Mouse (Mus musculus): ENCODE results near the gene Naa80. TPM values are rescaled to one million over a fixed set of nuclear protein-coding genes. Genes with fewer than 3 reads are reported as not detected.
A peak's percentile ranks its signal among the peaks of the same experiment; 100 is the strongest.

Naa80 gene
- polyA plus RNA-seq, 1 experiment from 2014 or later = 19.3 TPM

DNA sequence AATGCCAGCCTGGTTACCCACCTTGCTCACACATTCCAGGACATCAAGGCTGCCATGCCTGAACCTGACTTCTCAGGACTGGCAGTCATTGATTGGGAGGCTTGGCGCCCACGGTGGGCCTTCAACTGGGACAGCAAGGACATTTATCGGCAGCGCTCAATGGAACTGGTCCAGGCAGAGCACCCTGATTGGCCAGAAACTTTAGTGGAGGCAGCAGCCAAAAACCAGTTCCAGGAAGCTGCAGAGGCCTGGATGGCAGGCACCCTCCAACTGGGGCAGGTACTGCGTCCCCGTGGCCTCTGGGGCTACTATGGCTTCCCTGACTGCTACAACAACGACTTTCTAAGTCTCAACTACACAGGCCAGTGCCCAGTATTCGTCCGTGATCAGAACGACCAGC, 816 bp upstream of the Naa80 start:
- Histone ChIP-seq H3K27me3 (no peaks in the 10 kb centered on the region), H3K4me1 (peaks cover 55% of the 10 kb centered on the region), H3K4me2 (0 out of 2 replicates have a peak overlapping the region, but pooled peaks have one; percentile 60), H3K27ac (no peak overlapping the region), H3K36me3 (peaks cover 22% of the 10 kb centered on the region), H3K4me3 (replicated peaks) (no peak overlapping the region), H3K9ac (no peak overlapping the region), H3K9me3 (replicated peaks) (no peaks in the 10 kb centered on the region)
- ATAC-seq (replicated peaks; ENCODE audit: low FRiP score) = no peak
- 92% methylated on average over 10 of the region's 10 CpGs for WGBS

DNA sequence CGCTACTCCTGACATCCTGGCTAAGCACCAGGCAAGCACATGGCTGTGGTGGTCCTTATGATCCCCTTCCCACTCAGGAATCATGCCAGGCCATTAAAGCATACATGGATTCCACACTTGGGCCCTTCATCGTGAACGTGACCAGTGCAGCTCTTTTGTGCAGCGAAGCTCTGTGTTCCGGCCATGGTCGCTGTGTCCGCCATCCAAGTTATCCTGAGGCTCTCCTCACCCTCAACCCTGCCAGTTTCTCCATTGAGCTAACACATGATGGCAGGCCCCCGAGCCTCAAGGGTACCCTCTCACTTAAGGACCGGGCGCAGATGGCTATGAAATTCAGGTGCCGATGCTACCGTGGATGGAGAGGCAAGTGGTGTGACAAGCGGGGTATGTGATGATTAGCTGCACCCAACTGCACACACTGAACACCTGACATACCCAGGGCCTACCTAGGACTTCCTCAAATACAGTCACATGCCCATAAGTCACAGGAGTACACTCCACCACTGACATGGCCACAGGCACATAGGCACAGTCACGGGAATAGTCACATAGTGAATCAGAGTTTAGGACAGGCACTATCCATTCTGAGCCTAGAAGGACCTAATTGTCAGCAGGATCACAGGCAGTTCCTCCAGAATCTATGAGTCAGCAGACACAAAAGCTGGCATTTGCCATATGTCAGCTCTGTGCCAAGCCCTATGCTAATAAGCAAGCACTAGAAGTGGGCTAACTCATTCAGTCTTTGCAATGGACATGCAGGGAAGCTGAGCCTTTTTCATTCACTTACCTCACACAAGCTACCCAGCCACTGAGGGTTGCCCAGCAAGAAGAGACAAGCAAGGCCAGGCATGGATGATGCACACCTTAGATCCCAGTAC, 575 bp downstream of the Naa80 start:
- Histone ChIP-seq H3K9ac (no peak overlapping the region), H3K4me3 (replicated peaks) (peak overlapping the region; percentile 71; the same call in 1 of the 2 replicates), H3K9me3 (replicated peaks) (no peaks in the 10 kb centered on the region), H3K27ac (peak overlapping the region; percentile 96), H3K27me3 (no peaks in the 10 kb centered on the region), H3K4me1 (peaks cover 55% of the 10 kb centered on the region), H3K4me2 (peak overlapping the region; percentile 93; the same call in 1 of the 2 replicates), H3K36me3 (peaks cover 24% of the 10 kb centered on the region)
- 95% methylated on average over 14 of the region's 14 CpGs for WGBS
- ATAC-seq (replicated peaks; ENCODE audit: low FRiP score) = no peak

DNA sequence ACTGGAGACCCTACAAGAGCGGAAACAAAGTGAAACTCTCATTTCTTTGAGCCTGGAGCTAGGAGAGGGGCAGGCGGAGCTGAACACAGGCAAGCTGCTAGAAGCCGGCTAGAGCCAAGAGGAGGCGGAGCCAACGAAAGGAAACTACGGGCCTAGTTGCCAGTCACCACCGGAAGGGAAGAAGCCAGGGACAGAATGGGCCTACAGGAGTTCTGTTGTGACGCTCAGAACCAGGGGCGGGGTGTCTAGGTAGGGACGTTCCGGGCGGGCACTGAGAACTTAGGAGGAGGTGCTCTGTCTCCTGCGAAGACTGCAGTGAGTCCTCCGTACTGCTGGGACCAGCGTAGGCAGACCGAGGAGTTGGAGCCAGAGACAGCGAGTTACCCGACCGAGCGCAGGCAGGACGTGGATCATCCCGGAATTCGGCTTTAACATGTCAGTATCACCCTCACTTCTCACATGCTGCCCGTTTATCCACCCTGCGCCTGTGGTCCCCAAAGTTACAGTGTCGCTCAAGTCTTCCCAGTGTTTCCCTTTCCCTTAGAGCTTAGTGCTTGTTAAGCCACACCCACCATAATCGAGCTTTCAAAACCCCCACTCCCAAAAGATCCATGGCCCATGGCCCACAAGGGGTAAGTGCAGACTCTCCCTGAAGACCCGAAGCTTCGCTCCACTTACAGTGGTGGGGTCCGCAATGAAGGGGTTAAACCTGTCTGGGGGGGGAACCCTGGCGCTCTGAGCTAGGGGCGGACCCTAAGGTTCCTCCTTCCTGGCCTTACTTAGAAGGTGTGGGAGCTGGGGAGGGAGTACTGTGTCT, 2.0 kb downstream of the Naa80 start, which contains the start of gene Hyal3:
TSS of gene Hyal3 (plus strand) at position 318 of the 817 bp plus-strand sequence.
- H3K4me1 ChIP-seq = peaks cover 52% of the 10 kb centered on the region

DNA sequence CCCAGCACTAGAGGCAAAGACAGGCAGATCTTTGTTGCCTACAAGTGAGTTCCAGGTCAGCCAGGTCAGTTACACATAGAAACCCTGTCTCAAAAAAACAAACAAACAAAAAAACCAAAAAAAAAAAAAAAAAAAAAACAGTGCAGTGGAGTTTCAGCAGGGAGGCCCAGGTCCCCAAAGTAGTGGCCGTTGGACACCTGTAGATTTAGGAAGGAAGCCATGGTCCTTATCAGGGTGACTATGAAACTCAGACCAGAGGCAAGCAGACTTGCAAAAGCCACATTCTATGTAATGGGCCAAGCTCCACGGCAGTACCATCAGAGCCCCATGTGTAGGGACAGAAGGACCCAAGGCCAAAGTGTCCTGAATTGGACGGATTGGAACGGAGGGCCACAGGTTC, 2.9 kb downstream of the Naa80 start:
- Histone ChIP-seq H3K9me3 (replicated peaks) (no peaks in the 10 kb centered on the region), H3K27ac (peak overlapping the region; percentile 96), H3K27me3 (no peaks in the 10 kb centered on the region), H3K9ac (peak overlapping the region; percentile 73), H3K4me1 (peaks cover 43% of the 10 kb centered on the region), H3K4me2 (peak overlapping the region; percentile 93), H3K36me3 (peaks cover 21% of the 10 kb centered on the region), H3K4me3 (replicated peaks) (peak overlapping the region; percentile 71)
- ATAC-seq (replicated peaks; ENCODE audit: low FRiP score) = no peak
- 75% methylated on average over 4 of the region's 4 CpGs for WGBS

More for the DNA sequence above, 2.0 kb downstream of the Naa80 start, which contains the start of gene Hyal3:
- Histone ChIP-seq H3K9me3 (replicated peaks) (no peaks in the 10 kb centered on the region), H3K36me3 (peaks cover 21% of the 10 kb centered on the region), H3K4me2 (peak within 1 kb of the TSS; percentile 93), H3K4me3 (replicated peaks) (peak within 1 kb of the TSS; percentile 71), H3K27me3 (no peaks in the 10 kb centered on the region), H3K27ac (peak within 1 kb of the TSS; percentile 96), H3K9ac (peak within 1 kb of the TSS; percentile 73)
- WGBS = under 1% methylated on average over 32 of the region's 32 CpGs
- peak; percentile 68 for ATAC-seq (replicated peaks; ENCODE audit: low FRiP score)

DNA sequence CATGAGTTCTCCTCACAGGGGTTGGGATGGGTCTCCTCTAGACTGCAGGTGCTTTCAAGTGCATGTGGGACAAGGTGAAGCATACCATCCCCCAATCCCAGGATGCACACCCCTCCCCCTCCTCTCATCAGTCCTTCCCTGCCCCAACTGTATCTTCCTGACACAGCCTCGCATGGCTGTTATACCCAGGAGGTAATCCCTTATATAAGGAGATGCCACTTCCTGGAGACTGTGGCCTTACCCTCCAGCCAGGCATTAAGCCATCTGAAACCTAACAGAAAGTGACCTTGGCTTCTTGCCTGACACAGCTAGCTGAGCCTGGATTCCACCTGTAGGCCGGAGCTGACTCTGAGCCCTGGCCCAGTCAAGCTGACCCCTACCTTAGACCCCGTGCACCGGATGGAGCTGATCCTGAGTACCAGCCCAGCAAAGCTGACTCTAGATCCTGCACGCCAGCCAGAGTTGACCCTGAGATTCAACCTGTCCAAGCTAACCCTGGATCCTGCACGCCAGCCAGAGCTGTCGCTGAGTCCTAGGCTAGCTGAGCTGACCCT, 3.9 kb downstream of the Naa80 start:
- Histone ChIP-seq H3K27me3 (no peaks in the 10 kb centered on the region), H3K36me3 (peaks cover 21% of the 10 kb centered on the region), H3K9ac (no peak overlapping the region), H3K4me3 (replicated peaks) (no peak overlapping the region), H3K9me3 (replicated peaks) (no peaks in the 10 kb centered on the region), H3K27ac (no peak overlapping the region), H3K4me1 (peaks cover 39% of the 10 kb centered on the region), H3K4me2 (0 out of 2 replicates have a peak overlapping the region, but pooled peaks have one; percentile 93)
- WGBS = 92% methylated on average over 7 of the region's 7 CpGs
- no peak for ATAC-seq (replicated peaks; ENCODE audit: low FRiP score)

DNA sequence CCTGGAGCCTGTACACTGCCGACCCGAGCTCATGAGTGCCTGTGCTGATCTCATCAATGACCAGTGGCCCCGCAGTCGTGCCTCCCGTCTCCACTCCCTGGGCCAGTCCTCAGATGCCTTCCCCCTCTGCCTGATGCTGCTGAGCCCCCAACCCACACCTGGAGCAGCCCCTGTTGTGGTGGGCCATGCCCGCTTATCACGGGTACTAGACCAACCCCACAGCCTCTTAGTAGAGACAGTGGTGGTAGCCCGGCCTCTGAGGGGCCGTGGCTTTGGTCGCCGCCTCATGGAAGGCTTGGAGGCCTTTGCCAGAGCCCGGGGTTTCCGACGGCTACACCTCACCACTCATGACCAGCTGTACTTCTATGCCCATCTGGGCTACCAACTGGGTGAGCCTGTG, 4.5 kb downstream of the Naa80 start:
- Histone ChIP-seq H3K27me3 (no peaks in the 10 kb centered on the region), H3K4me3 (replicated peaks) (no peak overlapping the region), H3K36me3 (peaks cover 21% of the 10 kb centered on the region), H3K4me1 (peaks cover 36% of the 10 kb centered on the region), H3K9me3 (replicated peaks) (no peaks in the 10 kb centered on the region), H3K9ac (no peak overlapping the region), H3K4me2 (no peak overlapping the region), H3K27ac (no peak overlapping the region)
- WGBS = 92% methylated on average over 14 of the region's 14 CpGs
- ATAC-seq (replicated peaks; ENCODE audit: low FRiP score) = no peak

DNA sequence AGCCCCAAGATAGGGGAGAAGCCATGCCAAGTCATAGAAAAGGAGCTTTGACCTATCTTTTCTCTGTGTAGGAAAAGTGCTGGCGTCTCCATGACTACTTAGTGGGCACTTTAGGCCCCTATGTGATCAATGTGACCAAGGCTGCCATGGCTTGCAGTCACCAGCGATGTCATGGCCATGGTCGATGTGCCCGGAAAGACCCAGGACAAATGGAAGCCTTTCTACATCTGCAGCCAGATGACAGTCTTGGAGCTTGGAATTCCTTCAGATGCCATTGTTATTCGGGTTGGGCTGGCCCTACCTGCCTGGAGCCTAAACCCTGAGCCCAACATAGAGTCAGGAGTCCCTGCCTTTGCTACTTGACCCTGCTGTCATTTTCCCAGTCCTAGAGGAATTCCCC, 7.8 kb downstream of the Naa80 start:
- Histone ChIP-seq H3K27me3 (no peaks in the 10 kb centered on the region), H3K9ac (no peak overlapping the region), H3K4me2 (no peak overlapping the region), H3K4me1 (peaks cover 31% of the 10 kb centered on the region), H3K27ac (no peak overlapping the region), H3K36me3 (peaks cover 40% of the 10 kb centered on the region), H3K4me3 (replicated peaks) (no peak overlapping the region), H3K9me3 (replicated peaks) (no peaks in the 10 kb centered on the region)
- ATAC-seq (replicated peaks; ENCODE audit: low FRiP score) = no peak
- 91% methylated on average over 5 of the region's 5 CpGs for WGBS

DNA sequence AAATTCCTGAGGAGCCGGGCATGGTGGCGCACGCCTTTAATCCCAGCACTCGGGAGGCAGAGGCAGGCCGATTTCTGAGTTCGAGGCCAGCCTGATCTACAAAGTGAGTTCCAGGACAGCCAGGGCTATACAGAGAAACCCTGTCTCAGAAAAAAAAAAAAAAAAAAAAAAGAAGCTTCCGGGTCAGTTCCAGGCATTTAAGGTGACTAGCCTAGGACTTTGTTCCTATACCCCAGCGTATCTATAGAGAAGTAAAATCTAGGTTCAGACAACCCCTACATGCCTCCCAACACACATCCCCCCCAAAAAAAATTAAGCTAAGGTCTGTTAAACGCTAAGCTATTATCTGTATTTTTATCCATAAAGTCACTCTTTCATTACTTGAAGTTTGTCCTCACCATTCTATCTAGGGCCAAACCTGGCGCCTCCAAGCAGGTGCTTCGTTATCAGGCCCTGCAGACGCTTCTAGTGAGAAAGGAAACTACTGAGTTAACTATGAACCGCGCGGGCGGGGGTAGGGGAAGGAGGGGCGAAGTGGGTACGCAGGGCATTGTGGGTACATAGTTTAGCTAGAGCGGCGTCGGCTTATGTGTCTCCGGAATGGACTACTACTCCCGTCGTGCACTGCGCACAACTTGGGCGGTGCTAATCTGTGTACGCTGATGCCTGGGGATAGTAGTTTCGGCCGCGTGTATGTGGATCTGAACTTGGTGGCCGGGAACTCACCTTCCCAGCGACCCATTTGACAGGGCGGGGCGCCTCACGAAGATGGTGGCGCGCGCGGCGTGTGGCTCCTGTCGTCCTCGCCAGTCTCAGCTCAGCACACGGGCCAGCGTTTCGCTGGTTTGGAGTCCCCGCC, 8.5 kb downstream of the Naa80 start, which contains the start of gene Ifrd2:
TSS of gene Ifrd2 (plus strand) at position 669 of the 859 bp plus-strand sequence.
- WGBS = 14% methylated on average over 46 of the region's 46 CpGs
- H3K27ac ChIP-seq = peak within 1 kb of the TSS; percentile 71
- H3K4me1 ChIP-seq = peaks cover 24% of the 10 kb centered on the region

DNA sequence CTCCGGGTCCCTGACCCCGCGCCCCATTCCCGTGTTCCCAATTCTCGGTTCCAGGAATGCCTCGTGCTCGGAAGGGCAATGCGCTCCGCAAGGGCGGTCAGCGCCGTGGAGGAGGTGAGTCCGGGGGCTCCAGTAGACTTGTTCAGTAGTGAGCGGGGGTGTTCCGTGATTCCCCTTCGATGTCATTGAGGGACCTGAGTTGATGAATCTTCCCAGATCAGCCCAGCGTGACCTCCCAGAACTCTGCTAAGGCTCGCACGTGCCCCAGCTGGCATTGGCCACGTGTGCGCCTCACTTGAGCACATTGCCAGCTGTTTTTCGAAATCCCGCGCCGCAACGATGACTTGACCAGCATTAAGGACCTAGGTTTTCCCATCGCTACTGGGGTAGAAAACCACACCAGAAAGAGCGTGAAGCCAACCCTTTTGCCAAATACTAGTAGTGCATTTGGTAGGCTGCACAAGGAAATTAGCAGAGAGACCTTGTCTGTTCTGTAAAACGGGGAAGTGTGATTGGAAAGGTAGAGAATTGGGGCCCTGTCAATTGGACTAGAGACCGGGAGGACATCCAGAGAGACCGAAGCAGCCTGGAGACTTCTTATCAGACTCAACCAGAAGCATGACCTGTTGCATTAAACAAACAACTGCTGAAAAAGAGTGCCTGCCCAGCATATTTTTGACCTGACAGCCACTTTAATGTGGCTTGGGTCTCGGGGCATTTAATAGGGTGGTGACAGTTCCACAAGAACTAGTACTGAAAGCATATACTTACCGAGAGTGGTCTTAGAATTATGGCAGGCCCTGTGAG, 9.3 kb downstream of the Naa80 start:
- H3K36me3 ChIP-seq = peaks cover 51% of the 10 kb centered on the region
- peak overlapping the region; percentile 82 for H3K4me2 ChIP-seq
- no peak for ATAC-seq (replicated peaks; ENCODE audit: low FRiP score)
- WGBS = 2% methylated on average over 33 of the region's 33 CpGs
- H3K9ac ChIP-seq = peak overlapping the region; percentile 63
- peak overlapping the region; percentile 29; the same call in 1 of the 2 replicates for H3K27ac ChIP-seq
- no peaks in the 10 kb centered on the region for H3K9me3 ChIP-seq (replicated peaks)
- H3K27me3 ChIP-seq = no peaks in the 10 kb centered on the region
- H3K4me1 ChIP-seq = peaks cover 20% of the 10 kb centered on the region
- peak overlapping the region; percentile 83 for H3K4me3 ChIP-seq (replicated peaks)

More for the DNA sequence above, 8.5 kb downstream of the Naa80 start, which contains the start of gene Ifrd2:
- no peaks in the 10 kb centered on the region for H3K27me3 ChIP-seq
- H3K9ac ChIP-seq = peak within 1 kb of the TSS; percentile 63
- peak within 1 kb of the TSS; percentile 83 for H3K4me3 ChIP-seq (replicated peaks)
- peak within 1 kb of the TSS; percentile 82 for H3K4me2 ChIP-seq
- peak; percentile 98 for ATAC-seq (replicated peaks; ENCODE audit: low FRiP score)
- peaks cover 47% of the 10 kb centered on the region for H3K36me3 ChIP-seq
- H3K9me3 ChIP-seq (replicated peaks) = no peaks in the 10 kb centered on the region

DNA sequence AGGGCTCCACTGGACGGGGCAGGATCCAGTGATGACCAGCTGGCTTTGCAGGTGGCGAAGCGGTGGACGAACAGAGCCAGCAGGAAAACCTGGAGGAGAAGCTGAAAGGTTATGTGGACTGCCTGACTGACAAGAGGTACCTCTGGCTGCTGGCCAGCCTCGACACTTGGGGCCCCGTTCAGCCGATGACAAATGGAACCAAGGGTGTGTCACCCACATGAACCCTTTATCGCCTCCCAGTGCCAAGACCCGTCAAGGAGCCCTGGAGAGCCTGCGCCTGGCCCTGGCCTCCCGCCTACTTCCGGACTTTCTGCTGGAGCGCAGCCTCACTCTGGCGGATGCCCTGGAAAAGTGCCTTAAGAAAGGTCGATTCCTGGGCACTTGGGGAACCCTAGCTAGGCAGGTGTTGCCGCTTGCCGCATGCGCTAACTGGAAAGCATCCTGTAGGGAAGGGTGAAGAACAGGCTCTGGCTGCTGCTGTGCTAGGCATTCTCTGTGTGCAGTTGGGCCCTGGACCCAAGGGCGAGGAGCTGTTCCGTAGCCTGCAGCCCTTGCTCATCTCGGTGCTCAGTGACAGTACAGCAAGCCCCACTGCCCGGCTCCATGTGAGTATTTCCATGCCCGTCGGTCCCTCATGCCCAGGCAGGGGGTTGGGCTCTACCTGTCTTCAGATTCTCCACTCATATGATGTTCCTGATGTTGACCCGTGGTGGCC, 11.5 kb downstream of the Naa80 start:
- Histone ChIP-seq H3K4me3 (replicated peaks) (no peak overlapping the region), H3K9me3 (replicated peaks) (no peaks in the 10 kb centered on the region), H3K27me3 (no peaks in the 10 kb centered on the region), H3K9ac (no peak overlapping the region), H3K36me3 (peaks cover 55% of the 10 kb centered on the region), H3K4me2 (no peak overlapping the region; the same call in 1 of the 2 replicates), H3K27ac (no peak overlapping the region), H3K4me1 (peaks cover 20% of the 10 kb centered on the region)
- ATAC-seq (replicated peaks; ENCODE audit: low FRiP score) = no peak
- 84% methylated on average over 25 of the region's 25 CpGs for WGBS
